Mouse (Mus musculus) lung, embryonic 15.5 days (tissue): ENCODE results near the gene Yju2. TPM values are rescaled to one million over a fixed set of nuclear protein-coding genes. Genes with fewer than 3 reads are reported as not detected.

Experiments
- ATAC-seq: fragments of 200-750 bp; cut with Nextera tagmentation; 2 replicates; pipeline ENCODE4 v1.8.0; 2017; ENCODE audit warnings: moderate number of reproducible peaks, borderline replicate concordance; ENCODE audit not compliant: low FRiP score, low TSS enrichment; ENCODE audit errors: extremely low read depth
- H3K27ac ChIP-seq: fragments of 300-500 bp; sonication (generic); 2 replicates; pipeline ENCODE4 v1.5.1; 2015; ENCODE audit warnings: moderate library complexity, mild to moderate bottlenecking, inconsistent platforms
- H3K27me3 ChIP-seq: fragments of 300-500 bp; sonication (generic); 2 replicates; pipeline ENCODE4 v1.6.1; 2015; ENCODE audit warnings: inconsistent platforms
- H3K36me3 ChIP-seq: fragments of 300-500 bp; sonication (generic); 2 replicates; pipeline ENCODE4 v1.6.1; 2015; ENCODE audit warnings: inconsistent platforms
- H3K4me1 ChIP-seq: fragments of 300-500 bp; sonication (generic); 2 replicates; pipeline ENCODE4 v1.6.1; 2015; ENCODE audit warnings: inconsistent platforms
- H3K4me2 ChIP-seq: fragments of 300-500 bp; sonication (generic); 2 replicates; pipeline ENCODE4 v1.6.1; 2015; ENCODE audit warnings: inconsistent platforms, mild to moderate bottlenecking, moderate library complexity
- H3K4me3 ChIP-seq: fragments of 300-500 bp; sonication (generic); 2 replicates; pipeline ENCODE4 v1.5.1; 2015; ENCODE audit warnings: mild to moderate bottlenecking, inconsistent platforms
- H3K9ac ChIP-seq: fragments of 300-500 bp; sonication (generic); 2 replicates; pipeline ENCODE4 v1.6.1; 2015; ENCODE audit warnings: inconsistent platforms
- H3K9me3 ChIP-seq: fragments of 300-500 bp; sonication (generic); 2 replicates; pipeline ENCODE4 v1.6.1; 2016; ENCODE audit warnings: inconsistent platforms
- WGBS: fragments of 180-500 bp; shearing (Covaris S2); methylation state at CpG from one replicate; pipeline ENCODE4 v1.1.7; 2015; 5-methylcytosine and 5-hydroxymethylcytosine counted together
- polyA plus RNA-seq: library from polyadenylated mRNA; unstranded; fragments of >200 nt; fragmentation: Nextera tagmentation; extraction: Ambion mirVana; gene quantifications from 2 replicates; pipeline ENCODE4 v1.2.1, GENCODE M21; 2015

Gene Yju2
- polyA plus RNA-seq, 1 experiment from 2014 or later, result 28.3 TPM

GRCm38 (mm10) chr17:55952447-55953027 is 6.4 kb upstream of the Yju2 start, which contains the start of gene Ebi3:
Gene Ebi3, plus strand, starts transcription at chr17:55952640.
- Histone ChIP-seq H3K9me3 (no peaks in the 10 kb centered on the region), H3K4me2 (no peak within 1 kb of the TSS), H3K27me3 (peaks cover 12% of the 10 kb centered on the region), H3K27ac (no peak within 1 kb of the TSS), H3K4me1 (peaks cover 15% of the 10 kb centered on the region), H3K4me3 (no peak within 1 kb of the TSS), H3K36me3 (no peaks in the 10 kb centered on the region), H3K9ac (no peak within 1 kb of the TSS)
- ATAC-seq, result no peak
- WGBS, result 66% methylated on average over 6 of the region's 6 CpGs

GRCm38 (mm10) chr17:55953751-55954150 is 5.1 kb upstream of the Yju2 start:
- 72% methylated on average over 6 of the region's 6 CpGs for WGBS
- no peak overlapping the region for H3K4me3 ChIP-seq
- H3K9ac ChIP-seq, result no peak overlapping the region
- no peak overlapping the region for H3K27ac ChIP-seq
- H3K27me3 ChIP-seq, result peaks cover 12% of the 10 kb centered on the region
- no peak overlapping the region for H3K4me2 ChIP-seq
- no peaks in the 10 kb centered on the region for H3K9me3 ChIP-seq
- no peak for ATAC-seq
- H3K4me1 ChIP-seq, result peaks cover 23% of the 10 kb centered on the region
- H3K36me3 ChIP-seq, result no peaks in the 10 kb centered on the region

GRCm38 (mm10) chr17:55954229-55954628 is 4.7 kb upstream of the Yju2 start:
- H3K4me3 ChIP-seq, result no peak overlapping the region
- no peak overlapping the region for H3K9ac ChIP-seq
- no peaks in the 10 kb centered on the region for H3K36me3 ChIP-seq
- no peak overlapping the region for H3K27ac ChIP-seq
- no peak for ATAC-seq
- H3K4me1 ChIP-seq, result peaks cover 23% of the 10 kb centered on the region
- 34% methylated on average over 16 of the region's 16 CpGs for WGBS
- H3K4me2 ChIP-seq, result no peak overlapping the region
- H3K27me3 ChIP-seq, result peaks cover 12% of the 10 kb centered on the region
- H3K9me3 ChIP-seq, result no peaks in the 10 kb centered on the region

DNA sequence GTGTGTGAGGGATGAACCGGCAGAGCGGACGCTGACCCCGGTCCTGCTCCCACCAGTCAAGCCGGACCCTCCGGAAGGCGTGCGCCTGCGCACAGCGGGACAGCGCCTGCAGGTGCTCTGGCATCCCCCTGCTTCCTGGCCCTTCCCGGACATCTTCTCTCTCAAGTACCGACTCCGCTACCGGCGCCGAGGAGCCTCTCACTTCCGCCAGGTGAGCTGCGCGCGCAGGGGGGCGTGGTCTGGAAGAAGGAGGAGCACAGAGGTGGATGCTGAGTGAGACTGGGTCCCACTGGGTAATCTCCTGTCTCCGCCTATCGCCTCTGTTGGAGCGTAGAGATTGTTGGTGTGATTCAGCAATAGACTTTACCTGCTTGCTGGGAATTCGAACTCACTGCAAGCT is 2.8 kb upstream of the Yju2 start:
- H3K36me3 ChIP-seq, result no peaks in the 10 kb centered on the region
- H3K4me3 ChIP-seq, result peak overlapping the region; percentile 44
- 0 out of 2 replicates have a peak, but pooled peaks have one; percentile 20 for ATAC-seq
- no peaks in the 10 kb centered on the region for H3K9me3 ChIP-seq
- peak overlapping the region; percentile 68 for H3K4me2 ChIP-seq
- 3% methylated on average over 25 of the region's 26 CpGs for WGBS
- H3K27me3 ChIP-seq, result peaks cover 12% of the 10 kb centered on the region
- peaks cover 31% of the 10 kb centered on the region for H3K4me1 ChIP-seq
- H3K27ac ChIP-seq, result 0 out of 2 replicates have a peak overlapping the region, but pooled peaks have one; percentile 8
- 0 out of 2 replicates have a peak overlapping the region, but pooled peaks have one; percentile 15 for H3K9ac ChIP-seq

DNA sequence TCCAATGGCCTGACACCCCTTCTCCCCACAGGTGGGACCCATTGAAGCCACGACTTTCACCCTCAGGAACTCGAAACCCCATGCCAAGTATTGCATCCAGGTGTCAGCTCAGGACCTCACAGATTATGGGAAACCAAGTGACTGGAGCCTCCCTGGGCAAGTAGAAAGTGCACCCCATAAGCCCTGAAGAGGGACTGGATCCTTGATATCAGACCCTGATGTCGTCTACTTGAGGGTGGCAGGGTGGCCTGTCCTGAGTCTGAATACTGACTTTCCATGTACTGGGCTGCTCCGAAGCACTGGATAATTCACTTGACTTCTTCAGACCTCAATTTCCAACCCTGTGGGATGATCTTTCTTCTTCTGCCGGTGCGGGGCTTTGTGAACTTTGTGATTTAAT is 2.3 kb upstream of the Yju2 start:
- Histone ChIP-seq H3K4me1 (peaks cover 31% of the 10 kb centered on the region), H3K9ac (no peak overlapping the region), H3K9me3 (no peaks in the 10 kb centered on the region), H3K27ac (no peak overlapping the region), H3K27me3 (peaks cover 12% of the 10 kb centered on the region), H3K4me3 (peak overlapping the region; percentile 44), H3K4me2 (peak overlapping the region; percentile 68), H3K36me3 (peaks cover 3% of the 10 kb centered on the region)
- ATAC-seq, result no peak
- WGBS, result 33% methylated on average over 6 of the region's 6 CpGs

DNA sequence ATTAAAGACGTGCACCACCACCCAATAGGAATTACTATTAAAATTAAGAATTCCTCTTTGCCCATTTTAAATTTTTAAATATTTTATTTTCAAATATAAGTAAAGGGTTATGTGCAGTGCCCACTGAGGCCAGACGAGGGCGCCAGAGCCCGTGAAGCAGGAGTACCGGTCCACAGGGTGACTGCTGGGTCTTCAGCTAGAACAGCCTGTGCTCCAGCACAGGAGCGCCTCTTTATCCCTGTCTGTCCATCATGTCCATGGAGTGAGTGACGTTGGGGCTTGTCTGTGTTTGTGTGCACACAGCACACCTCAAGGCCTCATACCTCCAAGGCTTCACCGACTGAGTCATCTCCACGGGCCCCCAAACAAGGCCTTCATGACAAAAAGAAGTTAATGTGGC is 1.7 kb upstream of the Yju2 start:
- 9% methylated on average over 9 of the region's 9 CpGs for WGBS
- Histone ChIP-seq H3K4me2 (no peak overlapping the region), H3K4me1 (peaks cover 31% of the 10 kb centered on the region), H3K27me3 (peaks cover 12% of the 10 kb centered on the region), H3K27ac (no peak overlapping the region), H3K4me3 (no peak overlapping the region), H3K9ac (no peak overlapping the region), H3K36me3 (peaks cover 8% of the 10 kb centered on the region), H3K9me3 (no peaks in the 10 kb centered on the region)
- ATAC-seq, result no peak

- WGBS, result 72% methylated on average over 13 of the region's 13 CpGs
- H3K4me1 ChIP-seq, result peaks cover 31% of the 10 kb centered on the region
- H3K27me3 ChIP-seq, result peaks cover 7% of the 10 kb centered on the region
- H3K36me3 ChIP-seq, result peaks cover 11% of the 10 kb centered on the region
- ATAC-seq, result no peak
- H3K27ac ChIP-seq, result peak overlapping the region; percentile 99
- peak overlapping the region; percentile 75 for H3K4me2 ChIP-seq
- H3K9ac ChIP-seq, result peak overlapping the region; percentile 53
- H3K9me3 ChIP-seq, result no peaks in the 10 kb centered on the region
- peak overlapping the region; percentile 61 for H3K4me3 ChIP-seq
Measured at GRCm38 (mm10) chr17:55957726-55958583, 944 bp upstream of the Yju2 start.

DNA sequence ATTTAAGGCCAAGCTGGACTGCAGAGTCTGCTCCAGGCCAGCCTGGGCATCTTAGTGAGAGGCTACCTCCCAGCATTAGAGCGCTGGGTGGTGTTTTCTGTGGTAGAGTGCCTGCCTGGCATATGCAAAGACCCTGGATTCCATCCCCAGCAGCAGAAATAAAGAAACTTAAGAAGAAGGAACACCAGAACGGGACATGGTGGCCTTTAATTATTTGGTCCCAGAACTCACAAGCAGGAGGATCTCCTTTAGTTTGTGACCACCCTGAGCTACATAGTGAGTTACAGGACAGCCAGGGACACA is 364 bp upstream of the Yju2 start:
- Histone ChIP-seq H3K4me1 (peaks cover 31% of the 10 kb centered on the region), H3K27ac (peak overlapping the region; percentile 99), H3K27me3 (peaks cover 7% of the 10 kb centered on the region; the same call in 1 of the 2 replicates), H3K4me3 (peak overlapping the region; percentile 61), H3K36me3 (peaks cover 11% of the 10 kb centered on the region), H3K9me3 (no peaks in the 10 kb centered on the region), H3K4me2 (peak overlapping the region; percentile 75), H3K9ac (peak overlapping the region; percentile 53)
- no peak for ATAC-seq
- 32% methylated on average over 2 of the region's 2 CpGs for WGBS

DNA sequence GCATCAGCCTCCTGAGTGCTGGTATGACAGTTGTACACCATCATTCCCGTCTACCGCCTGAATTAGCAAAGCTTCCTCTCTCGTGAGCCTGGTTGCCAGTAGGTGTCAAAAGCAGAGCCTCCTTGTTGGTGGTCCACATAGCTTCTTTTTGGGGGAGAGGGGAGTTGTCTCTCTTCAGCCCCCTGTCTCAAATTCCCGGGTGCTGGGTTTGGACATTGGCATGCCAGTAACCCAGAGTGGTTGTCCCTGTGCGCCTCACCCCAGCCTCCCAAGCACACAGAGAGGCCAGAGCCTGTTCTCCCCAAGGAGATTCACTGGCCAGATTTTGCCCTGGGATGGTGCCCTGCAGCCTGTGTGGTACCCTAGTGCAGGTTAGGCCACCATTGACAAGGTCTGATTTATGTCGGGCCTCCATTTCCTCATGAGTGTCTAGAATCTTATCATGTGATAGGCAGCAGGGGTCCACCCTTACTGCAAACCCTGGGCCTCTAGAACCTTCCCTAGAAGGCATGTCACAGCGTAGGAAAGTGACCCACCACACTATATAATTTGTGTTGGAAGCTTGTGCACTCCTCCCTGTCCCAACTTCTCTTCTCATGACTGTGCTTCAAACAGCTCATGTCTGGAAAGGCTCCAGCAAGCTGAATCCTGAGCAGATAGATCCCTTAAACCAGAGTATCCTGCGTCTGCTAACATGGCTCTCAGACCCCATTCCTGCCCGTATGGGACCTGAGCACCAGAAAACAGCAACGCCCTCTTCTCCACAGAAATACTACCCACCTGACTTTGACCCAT is 1.2 kb downstream of the Yju2 start:
- Histone ChIP-seq H3K4me1 (peaks cover 31% of the 10 kb centered on the region), H3K27me3 (peaks cover 3% of the 10 kb centered on the region; the same call in 1 of the 2 replicates), H3K9me3 (no peaks in the 10 kb centered on the region), H3K4me3 (peak overlapping the region; percentile 61), H3K27ac (peak overlapping the region; percentile 99; the same call in 1 of the 2 replicates), H3K9ac (peak overlapping the region; percentile 39; the same call in 1 of the 2 replicates), H3K4me2 (peak overlapping the region; percentile 66), H3K36me3 (peaks cover 20% of the 10 kb centered on the region)
- WGBS, result 71% methylated on average over 10 of the region's 10 CpGs
- no peak for ATAC-seq

GRCm38 (mm10) chr17:55960791-55961190 is 1.9 kb downstream of the Yju2 start:
- ATAC-seq, result no peak
- Histone ChIP-seq H3K4me1 (peaks cover 31% of the 10 kb centered on the region), H3K4me3 (no peak overlapping the region), H3K9me3 (no peaks in the 10 kb centered on the region), H3K4me2 (no peak overlapping the region), H3K27ac (no peak overlapping the region), H3K27me3 (no peaks in the 10 kb centered on the region), H3K9ac (no peak overlapping the region), H3K36me3 (peaks cover 24% of the 10 kb centered on the region)

GRCm38 (mm10) chr17:55961631-55962030 is 2.7 kb downstream of the Yju2 start:
- no peak for ATAC-seq
- Histone ChIP-seq H3K4me3 (no peak overlapping the region), H3K36me3 (peaks cover 32% of the 10 kb centered on the region), H3K9me3 (no peaks in the 10 kb centered on the region), H3K4me1 (peaks cover 23% of the 10 kb centered on the region), H3K27ac (no peak overlapping the region), H3K9ac (no peak overlapping the region), H3K4me2 (no peak overlapping the region), H3K27me3 (no peaks in the 10 kb centered on the region)
- WGBS, result 92% methylated on average over 7 of the region's 7 CpGs
